Mouse (Mus musculus): ENCODE measurements at regions not wholly inside any gene's neighbourhood (a gene's known extent, or its start where the extent isn't known, plus 50 kb on each side); places are given as distances from the start of the nearest gene placed in this dataset.

- DNase-seq (ENCODE audit: low spot score), result no peak
These were observed 223.5 kb upstream of the Mvb12b start for GRCm38 (mm10) chr2:34111286-34111685.

- DNase-seq (ENCODE audit: low spot score), result no peak
These were observed 222.8 kb upstream of the Mvb12b start for GRCm38 (mm10) chr2:34110582-34110981.

- DNase-seq (ENCODE audit: low spot score), result no peak
These were observed 220.0 kb upstream of the Mvb12b start for GRCm38 (mm10) chr2:34107566-34108303.

DNA sequence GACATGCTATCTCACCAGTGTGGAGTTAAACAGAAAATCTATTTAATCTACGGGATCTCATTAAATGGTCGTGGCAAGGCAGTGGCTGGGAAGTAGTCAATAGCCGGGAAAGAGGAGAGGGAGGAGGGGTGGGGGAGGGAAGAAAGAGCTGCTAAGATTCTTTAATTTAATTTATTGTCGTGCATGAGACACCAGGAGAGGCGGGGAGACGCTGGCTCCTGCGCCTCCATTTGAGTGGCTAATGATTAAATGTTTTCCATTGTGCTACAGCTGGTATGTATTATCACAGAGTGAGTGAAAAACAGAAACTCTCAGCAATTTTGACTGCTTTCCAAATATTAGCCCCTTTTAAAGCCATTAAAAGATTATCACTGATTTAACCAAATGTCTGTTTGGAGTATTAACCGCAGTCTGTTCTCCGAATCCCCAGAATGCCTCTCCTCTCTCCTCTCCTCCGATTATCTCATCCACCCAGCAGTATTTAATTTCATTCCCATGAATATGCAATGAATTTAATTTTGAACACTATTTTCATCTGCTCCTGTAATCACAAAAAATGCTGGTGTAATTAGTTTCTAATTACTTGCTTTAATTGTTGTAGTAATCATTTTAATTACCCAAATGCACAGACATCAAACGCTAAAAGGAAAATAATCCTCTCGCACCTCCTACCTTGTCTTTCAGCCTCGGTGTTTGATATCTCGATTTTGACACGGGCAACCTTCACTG is 219.3 kb upstream of the Mvb12b start:
- DNase-seq (ENCODE audit: low spot score), result no peak

- no peak for DNase-seq (ENCODE audit: low spot score)
These were observed 218.5 kb upstream of the Mvb12b start for GRCm38 (mm10) chr2:34106245-34106644.

GRCm38 (mm10) chr2:34105271-34106051 is 217.7 kb upstream of the Mvb12b start:
- DNase-seq (ENCODE audit: low spot score), result no peak

DNA sequence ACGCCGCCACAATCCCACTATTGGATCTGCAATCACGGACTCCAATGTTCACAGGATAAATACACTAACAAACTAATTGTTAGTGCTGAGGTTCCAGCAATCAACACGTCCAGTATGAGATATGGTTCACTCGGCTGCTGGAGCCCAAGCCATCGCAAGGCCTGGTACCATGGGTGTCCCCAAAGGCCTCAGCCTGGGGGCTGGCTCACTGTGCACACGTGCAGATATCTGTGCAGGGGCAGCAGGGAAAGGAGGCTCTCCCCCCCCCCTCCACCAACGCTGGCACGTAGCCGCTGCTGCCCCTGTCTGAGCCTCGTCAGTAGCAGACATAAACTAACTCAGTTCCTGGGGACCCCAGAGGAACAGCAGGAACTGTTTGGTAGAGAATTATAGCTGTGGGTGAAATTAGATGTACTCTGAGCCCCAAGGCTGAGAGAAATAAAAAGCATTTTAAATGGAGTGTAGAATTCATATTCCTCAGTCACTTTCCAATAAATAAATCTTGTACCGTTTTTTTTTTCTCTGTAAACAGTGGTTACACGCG is 210.3 kb upstream of the Mvb12b start:
- DNase-seq (ENCODE audit: low spot score), result no peak

DNA sequence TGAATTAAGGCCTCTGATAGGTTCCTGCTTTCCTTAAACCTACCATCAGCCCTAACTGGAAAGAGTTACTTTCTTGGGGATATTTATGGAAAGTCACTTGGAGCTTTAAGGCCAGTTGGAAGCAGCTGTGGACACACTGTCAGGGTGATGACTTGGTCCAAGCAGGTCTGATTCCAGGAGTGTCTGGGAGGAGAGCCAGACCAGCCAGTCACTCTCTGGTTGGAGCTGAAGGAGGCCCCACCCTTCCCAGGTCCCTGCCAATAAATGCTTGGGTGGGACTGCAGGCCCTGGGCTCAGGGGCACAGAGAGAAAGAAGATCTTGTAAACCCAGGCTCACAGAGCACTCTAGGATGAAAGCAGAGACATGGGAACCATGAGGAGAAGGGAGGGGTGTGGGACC is 208.8 kb upstream of the Mvb12b start:
- DNase-seq (ENCODE audit: low spot score), result peak; percentile 50

DNA sequence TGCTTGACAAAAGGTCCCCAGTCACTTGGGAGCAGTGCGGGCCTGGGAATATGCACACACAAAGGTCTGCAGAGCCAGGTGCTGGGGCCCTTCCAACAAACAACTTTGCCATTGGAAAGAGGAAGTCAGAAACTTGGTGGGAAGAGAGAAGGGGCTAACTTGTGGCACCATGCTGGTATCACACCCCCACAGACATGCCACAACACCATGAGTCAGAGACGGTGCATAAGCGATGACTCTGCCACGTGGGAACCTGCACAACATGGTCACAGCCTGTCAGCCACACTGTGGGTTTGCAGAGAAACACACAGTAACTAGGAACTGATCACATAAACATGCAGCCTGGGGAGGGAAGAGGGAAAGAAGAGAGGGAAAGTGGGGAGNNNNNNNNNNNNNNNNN is 201.1 kb upstream of the Mvb12b start:
- no peak for DNase-seq (ENCODE audit: low spot score)

DNA sequence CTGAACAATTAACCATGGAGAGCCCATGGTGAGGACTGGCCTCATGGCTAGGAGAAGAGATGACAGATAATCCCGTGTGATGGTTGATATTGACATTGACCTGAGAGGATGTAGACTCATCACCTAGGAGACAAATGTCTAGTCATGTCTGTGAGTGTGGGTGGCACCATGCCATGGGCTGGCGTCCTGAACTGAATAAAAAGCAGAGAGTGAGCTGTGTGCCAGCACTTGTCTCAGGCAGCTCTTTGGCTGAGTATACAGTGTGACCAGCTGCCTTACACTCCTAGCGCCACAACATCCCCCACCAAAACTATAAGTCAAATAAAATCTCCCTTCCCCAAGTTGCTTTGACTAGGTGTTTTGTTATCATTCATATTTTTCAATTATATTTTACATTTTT is 198.4 kb upstream of the Mvb12b start:
- DNase-seq (ENCODE audit: low spot score), result no peak

- no peak for DNase-seq (ENCODE audit: low spot score)
These were observed 196.8 kb upstream of the Mvb12b start for GRCm38 (mm10) chr2:34084513-34084912.

GRCm38 (mm10) chr2:34082486-34082885 is 194.7 kb upstream of the Mvb12b start:
- no peak for DNase-seq (ENCODE audit: low spot score)

GRCm38 (mm10) chr2:34080176-34080575 is 192.4 kb upstream of the Mvb12b start:
- no peak for DNase-seq (ENCODE audit: low spot score)

- DNase-seq (ENCODE audit: low spot score), result no peak
These were observed 191.5 kb upstream of the Mvb12b start for GRCm38 (mm10) chr2:34079282-34079681.

DNA sequence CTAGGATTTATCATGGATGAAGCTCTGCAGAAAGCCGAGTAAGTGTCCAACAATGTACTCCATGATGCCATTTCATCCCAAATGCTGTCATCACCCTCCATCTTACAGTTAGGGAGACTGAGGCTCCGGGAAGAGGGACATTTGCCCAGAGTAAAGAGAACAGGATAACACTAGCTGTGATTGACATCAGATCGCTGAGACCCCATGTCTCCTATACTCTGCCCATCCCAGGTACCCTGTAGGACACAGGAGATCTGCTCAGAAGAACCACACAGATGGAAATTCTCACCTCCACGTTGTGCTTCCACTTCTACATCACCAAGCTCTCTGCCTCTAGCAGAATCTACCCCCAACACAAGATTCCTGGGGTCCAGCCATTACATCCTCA is 191.1 kb upstream of the Mvb12b start:
- no peak for DNase-seq (ENCODE audit: low spot score)

DNA sequence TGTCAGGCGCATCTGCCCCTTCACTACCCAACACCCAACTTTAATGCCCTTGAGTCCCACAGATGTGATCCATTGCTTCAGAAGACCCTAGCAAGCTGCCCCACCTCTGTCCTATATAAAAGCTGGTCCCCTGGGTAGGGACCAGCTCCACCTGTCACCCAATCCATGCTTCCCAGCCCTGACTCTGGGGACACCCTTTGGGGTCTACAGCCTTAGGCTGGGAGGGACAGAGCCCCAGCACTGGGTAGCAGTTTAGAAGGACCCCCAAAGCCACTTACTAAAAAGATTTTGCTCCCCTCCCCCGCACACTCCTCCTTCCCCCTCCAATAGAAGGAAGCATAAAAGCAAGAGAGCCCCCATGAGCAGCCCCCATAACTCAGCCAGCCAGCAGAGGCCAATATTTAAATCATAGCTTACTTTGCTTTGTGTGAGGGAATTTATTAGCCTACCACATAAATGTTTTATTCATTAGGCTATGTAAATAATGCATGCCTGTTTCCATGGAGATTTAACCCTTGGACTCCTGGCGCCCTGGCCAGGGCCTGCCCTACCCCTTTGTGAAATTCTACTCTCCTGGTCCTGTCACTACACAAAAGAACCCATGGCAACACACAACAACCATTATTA is 190.6 kb upstream of the Mvb12b start:
- no peak for DNase-seq (ENCODE audit: low spot score)

GRCm38 (mm10) chr2:34076346-34076745 is 188.6 kb upstream of the Mvb12b start:
- no peak for DNase-seq (ENCODE audit: low spot score)

GRCm38 (mm10) chr2:34074066-34074465 is 186.3 kb upstream of the Mvb12b start:
- DNase-seq (ENCODE audit: low spot score), result no peak

- no peak for DNase-seq (ENCODE audit: low spot score)
These were observed 177.8 kb upstream of the Mvb12b start for GRCm38 (mm10) chr2:34065592-34065991.

GRCm38 (mm10) chr2:34065090-34065489 is 177.3 kb upstream of the Mvb12b start:
- DNase-seq (ENCODE audit: low spot score), result no peak

DNA sequence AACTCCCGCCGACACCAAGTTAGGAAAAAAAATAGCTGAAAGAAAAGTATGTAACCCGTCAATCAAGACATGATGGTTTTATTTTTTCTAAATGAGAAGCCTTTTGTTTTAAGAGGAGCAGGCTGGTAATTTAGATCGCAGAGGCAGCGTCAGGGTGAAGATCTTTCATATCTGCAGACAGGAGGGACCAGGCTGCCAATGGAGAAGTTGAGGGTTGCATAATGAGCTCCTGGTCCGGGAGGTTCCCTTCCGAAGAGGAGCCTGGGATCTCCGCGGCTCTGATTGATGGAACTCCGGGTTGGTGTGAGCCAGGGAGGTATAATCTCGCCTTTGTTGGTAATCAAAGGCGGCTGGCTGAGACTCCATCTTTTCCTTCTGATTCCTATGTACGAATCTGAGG is 168.8 kb upstream of the Mvb12b start:
- DNase-seq (ENCODE audit: low spot score), result no peak

- no peak for DNase-seq (ENCODE audit: low spot score)
These were observed 155.3 kb upstream of the Mvb12b start for GRCm38 (mm10) chr2:34043064-34043463.
